Mouse (Mus musculus) forebrain, embryonic 16.5 days (tissue): ENCODE measurements around the gene Itpkb. TPM values are rescaled to one million over a fixed set of nuclear protein-coding genes. Genes with fewer than 3 reads are reported as not detected.

ENCODE experiments used
- ATAC-seq: fragments of 200-750 bp; cut with Nextera tagmentation; 2 replicates; pipeline ENCODE4 v1.8.0; 2017; ENCODE audit warnings: mild to moderate bottlenecking, moderate library complexity
- H3K27ac ChIP-seq: fragments of 300-500 bp; sonication (generic); 2 replicates; pipeline ENCODE4 v1.5.1; 2014; ENCODE audit warnings: low read length, control low read depth
- H3K27me3 ChIP-seq: fragments of 300-500 bp; sonication (generic); replicated peaks from 2 replicates; pipeline ENCODE4 v1.6.1; 2014; ENCODE audit warnings: low read length; ENCODE audit not compliant: control insufficient read depth, insufficient read depth
- H3K36me3 ChIP-seq: fragments of 300-500 bp; sonication (generic); 2 replicates; pipeline ENCODE4 v1.6.1; 2014; ENCODE audit not compliant: control insufficient read depth, insufficient read depth
- H3K4me1 ChIP-seq: fragments of 300-500 bp; sonication (generic); replicated peaks from 2 replicates; pipeline ENCODE4 v1.6.1; 2014; ENCODE audit warnings: low read length; ENCODE audit not compliant: control insufficient read depth, insufficient read depth
- H3K4me2 ChIP-seq: fragments of 300-500 bp; sonication (generic); 2 replicates; pipeline ENCODE4 v1.6.1; 2014; ENCODE audit warnings: mild to moderate bottlenecking, low read length, control low read depth
- H3K4me3 ChIP-seq: fragments of 300-500 bp; sonication (generic); replicated peaks from 2 replicates; pipeline ENCODE4 v1.5.1; 2014; ENCODE audit warnings: mild to moderate bottlenecking, low read length, control low read depth
- H3K9ac ChIP-seq: fragments of 300-500 bp; sonication (generic); replicated peaks from 2 replicates; pipeline ENCODE4 v1.6.1; 2014; ENCODE audit warnings: low read depth, low read length, control low read depth
- H3K9me3 ChIP-seq: fragments of 300-500 bp; sonication (generic); 2 replicates; pipeline ENCODE4 v1.6.1; 2016; ENCODE audit warnings: low read length; ENCODE audit not compliant: control insufficient read depth
- WGBS: fragments of 180-500 bp; shearing (Covaris S2); extraction: QIAGEN DNeasy Blood & Tissue Kit; methylation state at CpG from one replicate; pipeline ENCODE4 v1.1.7; 2014; 5-methylcytosine and 5-hydroxymethylcytosine counted together
- polyA plus RNA-seq: library from polyadenylated mRNA; unstranded; fragments of >200 nt; fragmentation: Nextera tagmentation; extraction: Ambion mirVana; gene quantifications from 2 replicates; pipeline ENCODE4 v1.2.1, GENCODE M21; 2015

Itpkb gene
- polyA plus RNA-seq, 1 experiment from 2014 or later, result 2.4 TPM

DNA sequence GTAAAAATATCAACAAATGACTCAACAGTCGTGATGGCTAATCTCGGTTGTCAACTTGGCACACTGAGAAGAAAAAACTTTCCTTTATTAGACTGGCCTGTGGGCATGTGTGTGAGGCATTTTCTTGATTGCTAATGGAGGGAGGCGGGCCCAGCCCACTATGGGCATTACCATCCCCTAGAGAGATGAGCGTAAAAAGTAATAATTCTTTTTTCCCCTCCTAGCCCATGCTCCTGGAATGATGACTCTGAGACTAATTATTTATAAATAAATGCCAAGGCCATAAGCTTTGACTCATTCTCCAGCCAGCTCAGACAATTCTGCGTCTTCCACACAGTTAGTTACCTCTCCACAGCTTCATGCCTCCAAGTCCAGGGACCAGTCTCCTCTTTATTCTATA, 6.8 kb upstream of the Itpkb start:
- WGBS, result 91% methylated on average over 5 of the region's 5 CpGs
- no peaks in the 10 kb centered on the region for H3K36me3 ChIP-seq

DNA sequence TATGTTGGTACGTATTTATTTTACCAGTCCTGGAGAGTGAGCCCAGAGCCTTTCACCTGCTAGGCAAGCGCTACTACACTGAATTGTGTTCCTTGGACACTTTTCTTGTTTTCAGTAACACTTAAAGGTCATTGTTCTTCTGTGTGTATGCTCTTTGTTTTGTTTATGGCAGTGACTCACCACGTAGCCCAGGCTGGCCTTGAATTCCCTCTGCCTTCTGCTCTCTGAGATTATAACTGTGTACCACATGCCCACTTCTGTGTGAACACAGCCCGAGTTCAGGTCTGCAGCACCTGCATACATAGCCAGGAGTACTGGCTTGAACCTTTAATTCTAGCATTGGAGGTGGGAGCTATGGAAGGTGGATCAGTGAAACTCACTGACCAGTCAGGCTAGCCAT, 6.0 kb upstream of the Itpkb start:
- WGBS, result 84% methylated on average over 4 of the region's 4 CpGs
- no peaks in the 10 kb centered on the region for H3K9me3 ChIP-seq
- no peak for ATAC-seq
- no peak overlapping the region for H3K9ac ChIP-seq
- H3K27me3 ChIP-seq, result peaks cover 3% of the 10 kb centered on the region; the same call in 1 of the 2 replicates
- H3K4me1 ChIP-seq, result no peaks in the 10 kb centered on the region
- no peaks in the 10 kb centered on the region for H3K36me3 ChIP-seq
- no peak overlapping the region for H3K27ac ChIP-seq
- no peak overlapping the region for H3K4me2 ChIP-seq
- no peak overlapping the region for H3K4me3 ChIP-seq

More for the DNA sequence above, 6.8 kb upstream of the Itpkb start:
- no peaks in the 10 kb centered on the region for H3K4me1 ChIP-seq
- no peak for ATAC-seq
- H3K27ac ChIP-seq, result no peak overlapping the region
- H3K9me3 ChIP-seq, result no peaks in the 10 kb centered on the region
- no peaks in the 10 kb centered on the region for H3K27me3 ChIP-seq
- no peak overlapping the region for H3K9ac ChIP-seq
- H3K4me3 ChIP-seq, result no peak overlapping the region
- H3K4me2 ChIP-seq, result no peak overlapping the region

DNA sequence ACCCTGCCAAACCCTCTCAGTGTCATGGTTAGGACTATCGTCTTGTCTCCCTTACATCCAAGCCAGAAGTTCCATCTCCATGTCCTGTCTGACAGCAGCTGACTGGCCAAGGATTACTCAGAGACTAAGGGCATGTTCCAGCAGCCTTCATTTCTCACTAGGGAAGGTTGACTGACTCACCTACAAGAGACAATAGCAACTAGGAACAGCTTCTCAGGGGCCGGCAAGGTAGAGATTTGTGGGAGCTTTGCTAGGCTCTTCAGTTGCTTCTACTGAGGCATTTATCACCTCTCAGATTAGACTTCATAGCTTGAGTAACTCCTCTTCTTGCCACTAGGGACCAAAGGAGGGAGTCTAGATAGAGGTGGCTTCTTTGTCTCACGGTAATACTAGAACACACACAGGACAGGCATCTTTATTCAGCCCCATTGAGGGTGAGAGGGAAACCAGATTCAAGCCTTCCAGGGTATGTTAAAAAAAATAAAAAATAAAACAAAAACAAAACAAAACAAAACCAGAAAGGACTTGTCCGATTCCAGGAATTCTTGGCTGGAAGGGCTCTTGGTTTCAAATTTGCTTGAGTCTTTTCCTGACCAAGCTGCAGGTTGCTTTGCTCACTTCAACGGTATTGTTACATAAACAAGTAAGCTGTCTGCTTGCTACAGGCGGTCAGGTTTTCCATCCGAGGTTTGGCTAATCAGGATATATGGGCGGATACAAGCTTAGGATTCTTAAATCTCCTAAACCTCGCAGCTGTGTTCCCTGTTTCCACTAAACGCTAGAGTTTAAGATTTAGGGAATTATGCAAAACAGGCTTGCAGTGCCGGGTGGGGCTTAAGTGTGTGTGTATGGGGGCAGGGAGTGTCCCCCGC, 1.3 kb upstream of the Itpkb start:
- Histone ChIP-seq H3K4me1 (peaks cover 29% of the 10 kb centered on the region), H3K4me2 (no peak overlapping the region), H3K9me3 (no peaks in the 10 kb centered on the region), H3K9ac (no peak overlapping the region), H3K4me3 (no peak overlapping the region), H3K27ac (no peak overlapping the region), H3K27me3 (peaks cover 9% of the 10 kb centered on the region), H3K36me3 (no peaks in the 10 kb centered on the region)
- no peak for ATAC-seq
- 19% methylated on average over 12 of the region's 12 CpGs for WGBS

DNA sequence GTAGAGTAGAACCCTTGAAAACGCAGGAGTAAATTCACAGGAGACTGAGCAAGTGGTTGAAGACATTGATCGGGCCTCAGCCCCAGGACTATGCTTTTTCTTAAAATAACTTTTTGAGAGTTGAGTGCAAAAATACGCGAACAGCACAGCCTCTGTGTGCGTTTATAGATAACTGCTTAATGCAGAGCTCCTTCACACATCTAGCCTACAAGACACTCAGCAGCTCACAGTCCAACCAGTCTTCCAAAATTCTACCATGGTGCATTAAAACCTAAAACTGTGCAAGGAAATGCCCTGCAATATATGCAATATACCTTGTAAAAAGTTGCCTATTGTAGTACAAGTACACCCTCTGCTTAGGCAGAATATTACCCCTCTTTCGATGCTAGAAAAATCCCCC, 579 bp upstream of the Itpkb start:
- H3K4me3 ChIP-seq, result no peak overlapping the region
- peaks cover 9% of the 10 kb centered on the region for H3K27me3 ChIP-seq
- H3K27ac ChIP-seq, result no peak overlapping the region

DNA sequence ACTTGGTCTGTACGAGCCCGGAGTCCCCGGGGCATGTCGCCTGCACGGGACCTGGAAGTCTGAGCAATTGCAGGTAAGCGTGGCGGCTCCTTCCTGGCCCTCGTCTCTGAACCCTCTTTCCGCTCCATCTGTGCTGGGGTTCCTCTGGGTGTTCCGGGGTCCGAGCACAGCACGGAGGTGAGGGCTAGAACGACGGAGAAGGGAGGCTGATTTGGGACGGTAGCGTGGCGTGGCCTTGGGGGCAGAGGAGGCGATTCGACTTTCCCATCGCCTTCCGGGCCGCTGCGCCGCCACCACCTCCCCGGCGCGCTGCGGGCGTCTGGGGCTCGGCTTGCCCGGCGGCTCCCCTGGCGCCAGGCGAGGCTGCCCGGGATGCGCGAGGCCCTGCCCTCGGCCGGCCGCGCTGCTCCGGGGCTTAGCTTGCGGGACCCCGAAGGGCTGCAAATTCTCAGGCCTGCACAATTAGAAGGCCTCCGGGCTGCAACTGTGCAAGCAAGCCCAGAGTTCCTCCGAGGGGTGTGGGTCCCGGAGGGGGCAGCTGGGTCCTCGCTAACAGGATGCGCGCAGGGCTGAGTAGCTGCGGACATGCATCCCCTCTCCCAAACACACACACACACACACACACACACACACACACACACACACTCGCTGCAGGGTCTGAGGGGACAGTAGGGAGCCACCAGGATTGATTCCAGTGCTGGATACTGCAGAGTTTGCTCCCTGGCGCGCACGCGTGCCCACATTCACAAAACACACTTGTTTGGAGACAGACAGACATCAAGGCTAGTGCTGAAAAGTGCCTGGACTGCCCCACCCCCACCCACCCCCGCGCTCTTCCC, 641 bp downstream of the Itpkb start:
- Histone ChIP-seq H3K9ac (peak overlapping the region; percentile 70), H3K27me3 (peaks cover 9% of the 10 kb centered on the region), H3K4me2 (peak overlapping the region; percentile 97), H3K36me3 (no peaks in the 10 kb centered on the region), H3K27ac (peak overlapping the region; percentile 71), H3K4me1 (peaks cover 30% of the 10 kb centered on the region), H3K9me3 (no peaks in the 10 kb centered on the region), H3K4me3 (peak overlapping the region; percentile 64)
- peak; percentile 61 for ATAC-seq
- WGBS, result under 1% methylated on average over 58 of the region's 58 CpGs

More for the DNA sequence above, 579 bp upstream of the Itpkb start:
- no peaks in the 10 kb centered on the region for H3K9me3 ChIP-seq
- H3K4me2 ChIP-seq, result no peak overlapping the region
- no peak overlapping the region for H3K9ac ChIP-seq
- 22% methylated on average over 6 of the region's 6 CpGs for WGBS
- ATAC-seq, result no peak
- peaks cover 30% of the 10 kb centered on the region for H3K4me1 ChIP-seq
- no peaks in the 10 kb centered on the region for H3K36me3 ChIP-seq

DNA sequence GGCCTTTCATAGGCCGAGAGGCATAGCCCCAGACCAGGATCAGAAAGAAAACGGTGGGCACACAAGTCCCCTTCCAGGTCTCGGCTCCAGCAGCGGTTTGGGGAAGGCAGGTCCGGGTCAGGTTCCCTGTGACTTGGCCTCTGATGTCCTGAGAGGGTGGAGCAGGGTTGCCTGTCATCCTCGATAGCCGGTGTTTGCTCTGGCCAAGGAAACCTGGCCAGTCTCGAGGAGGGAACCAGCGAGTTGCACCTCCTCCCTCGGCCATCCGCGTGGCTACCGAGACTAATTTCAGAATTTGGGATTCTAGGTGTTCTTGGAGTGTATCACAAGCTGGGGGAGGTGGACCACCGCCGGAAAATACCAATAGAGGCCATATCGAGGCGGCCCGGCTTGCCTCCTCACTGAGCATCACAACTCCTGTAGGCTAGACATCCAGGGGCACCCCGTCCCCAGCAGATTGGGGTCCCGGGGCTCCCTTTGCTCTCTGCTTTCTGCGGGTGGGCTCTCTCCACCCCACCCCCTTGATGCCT, 1.3 kb downstream of the Itpkb start:
- peaks cover 9% of the 10 kb centered on the region for H3K27me3 ChIP-seq
- H3K4me1 ChIP-seq, result peaks cover 30% of the 10 kb centered on the region
- WGBS, result under 1% methylated on average over 21 of the region's 21 CpGs
- H3K36me3 ChIP-seq, result no peaks in the 10 kb centered on the region
- no peaks in the 10 kb centered on the region for H3K9me3 ChIP-seq
- H3K4me2 ChIP-seq, result peak overlapping the region; percentile 97
- peak; percentile 17; the same call in 1 of the 2 replicates for ATAC-seq
- H3K27ac ChIP-seq, result no peak overlapping the region
- H3K4me3 ChIP-seq, result peak overlapping the region; percentile 64
- H3K9ac ChIP-seq, result peak overlapping the region; percentile 70

DNA sequence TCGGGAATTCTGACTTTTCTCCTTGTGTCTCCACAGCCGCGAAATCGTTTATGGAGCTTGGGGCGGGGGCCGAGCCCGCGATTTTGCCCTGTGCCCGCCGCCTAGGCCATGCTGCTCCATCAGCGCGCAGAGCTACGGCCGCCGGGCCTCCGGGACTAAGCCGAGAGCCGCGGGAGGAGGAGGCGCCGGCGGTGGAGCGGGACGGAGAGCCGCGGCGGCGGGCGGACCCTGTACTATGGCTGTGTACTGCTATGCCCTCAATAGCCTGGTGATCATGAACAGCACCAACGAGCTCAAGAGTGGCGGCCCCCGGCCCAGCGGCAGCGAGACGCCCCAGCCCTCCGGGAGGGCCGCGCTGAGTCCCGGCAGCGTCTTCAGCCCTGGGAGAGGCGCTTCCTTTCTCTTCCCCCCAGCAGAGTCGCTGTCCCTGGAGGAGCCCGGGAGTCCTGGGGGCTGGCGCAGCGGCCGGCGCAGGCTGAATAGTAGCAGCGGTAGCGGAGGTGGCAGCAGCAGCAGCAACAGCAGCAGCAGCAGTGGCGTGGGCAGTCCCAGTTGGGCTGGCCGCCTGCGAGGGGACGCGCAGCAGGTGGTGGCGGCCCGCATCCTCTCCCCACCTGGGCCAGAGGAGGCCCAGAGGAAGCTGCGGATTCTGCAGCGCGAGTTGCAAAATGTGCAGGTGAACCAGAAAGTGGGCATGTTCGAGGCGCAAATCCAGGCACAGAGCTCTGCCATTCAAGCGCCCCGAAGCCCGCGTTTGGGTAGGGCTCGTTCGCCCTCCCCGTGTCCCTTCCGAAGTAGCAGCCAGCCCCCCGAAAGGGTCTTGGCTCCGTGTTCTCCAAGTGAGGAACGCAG, 2.0 kb downstream of the Itpkb start:
- peak overlapping the region; percentile 70 for H3K9ac ChIP-seq
- 2% methylated on average over 71 of the region's 72 CpGs for WGBS
- peak; percentile 63 for ATAC-seq
- no peaks in the 10 kb centered on the region for H3K36me3 ChIP-seq
- H3K27ac ChIP-seq, result no peak overlapping the region
- peaks cover 30% of the 10 kb centered on the region for H3K4me1 ChIP-seq
- H3K27me3 ChIP-seq, result peaks cover 9% of the 10 kb centered on the region
- peak overlapping the region; percentile 97 for H3K4me2 ChIP-seq
- H3K4me3 ChIP-seq, result peak overlapping the region; percentile 64
- no peaks in the 10 kb centered on the region for H3K9me3 ChIP-seq

DNA sequence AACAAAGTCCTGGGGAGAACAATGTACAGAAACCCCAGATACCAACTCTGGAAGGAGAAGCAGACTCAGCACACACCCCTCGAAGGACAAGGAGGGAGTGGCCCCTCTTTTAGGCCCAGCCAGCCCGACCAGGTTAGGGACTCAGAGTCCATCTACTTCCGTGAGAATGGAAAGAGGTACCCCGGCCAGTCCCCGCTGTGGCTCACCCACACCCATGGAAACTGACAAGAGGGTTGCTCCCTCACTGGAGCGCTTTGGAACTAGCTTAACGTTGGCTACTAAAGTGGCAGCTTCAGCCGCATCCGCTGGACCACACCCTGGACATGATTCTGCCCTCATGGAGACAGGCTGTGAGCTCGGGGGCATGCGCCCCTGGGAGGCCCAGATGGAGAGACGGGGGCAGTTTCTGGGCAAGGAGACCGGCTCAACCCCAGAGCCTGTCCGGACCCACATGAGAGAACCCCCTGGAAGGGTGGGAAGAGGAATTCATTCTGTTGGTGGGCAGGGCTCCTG, 2.7 kb downstream of the Itpkb start:
- peaks cover 9% of the 10 kb centered on the region for H3K27me3 ChIP-seq
- no peak overlapping the region; the same call in 1 of the 2 replicates for H3K9ac ChIP-seq
- 32% methylated on average over 14 of the region's 14 CpGs for WGBS
- peaks cover 30% of the 10 kb centered on the region for H3K4me1 ChIP-seq
- peak overlapping the region; percentile 97 for H3K4me2 ChIP-seq
- H3K9me3 ChIP-seq, result no peaks in the 10 kb centered on the region
- no peak for ATAC-seq
- H3K27ac ChIP-seq, result no peak overlapping the region
- peak overlapping the region; percentile 64 for H3K4me3 ChIP-seq
- H3K36me3 ChIP-seq, result no peaks in the 10 kb centered on the region
